Mouse (Mus musculus) brain, embryonic 14.5 days (tissue): Measurements from ENCODE around the gene Fam102b. TPM values are rescaled to one million over a fixed set of nuclear protein-coding genes. Genes with fewer than 3 reads are reported as not detected.

Source experiments
- DNase-seq: peaks from one replicate; pipeline ENCODE4 v3.0.0-alpha.2; 2011; ENCODE audit warnings: low read depth
- CTCF ChIP-seq: fragments of 200-500 bp; IDR thresholded peaks from 2 replicates; pipeline ENCODE4 v1.5.1; 2012; ENCODE audit warnings: inconsistent platforms, mild to moderate bottlenecking, moderate library complexity, borderline replicate concordance; ENCODE audit not compliant: insufficient read depth, insufficient read length; ENCODE audit errors: extremely low read depth
- POLR2A ChIP-seq: fragments of 200-500 bp; IDR thresholded peaks from 2 replicates; pipeline ENCODE4 v1.6.1; 2012; ENCODE audit warnings: mild to moderate bottlenecking, inconsistent platforms, borderline replicate concordance; ENCODE audit not compliant: poor library complexity, insufficient read depth, insufficient read length, severe bottlenecking; ENCODE audit errors: extremely low read depth
- polyA plus RNA-seq: library from polyadenylated mRNA; depleted of rRNA; stranded (reverse); fragments of >200 nt; gene quantifications from 2 replicates; pipeline ENCODE4 v1.2.3, GENCODE M21; 2012

The Fam102b gene
- polyA plus RNA-seq, 1 experiment, result 26.5 TPM

GRCm38 (mm10) chr3:109032306-109032705 lies 4.9 kb upstream of the Fam102b start:
- no peak for DNase-seq
- TF ChIP-seq CTCF, result no peak
- no peak for TF ChIP-seq POLR2A

GRCm38 (mm10) chr3:109031626-109032025 lies 4.2 kb upstream of the Fam102b start:
- no peak for DNase-seq
- TF ChIP-seq POLR2A (no peak), CTCF (no peak)

GRCm38 (mm10) chr3:109030817-109031216 lies 3.4 kb upstream of the Fam102b start:
- TF ChIP-seq POLR2A, result no peak
- no peak for TF ChIP-seq CTCF
- peak; percentile 45 for DNase-seq

GRCm38 (mm10) chr3:109029661-109030060 lies 2.3 kb upstream of the Fam102b start:
- DNase-seq, result no peak

GRCm38 (mm10) chr3:109026991-109027470 lies 376 bp downstream of the Fam102b start:
- TF ChIP-seq POLR2A (no peak), CTCF (no peak)
- DNase-seq, result peak; percentile 83

More at GRCm38 (mm10) chr3:109029661-109030060, 2.3 kb upstream of the Fam102b start:
- TF ChIP-seq CTCF (no peak), POLR2A (no peak)

- TF ChIP-seq CTCF, result no peak
- TF ChIP-seq POLR2A, result no peak
Measured at GRCm38 (mm10) chr3:109026462-109026990, 881 bp downstream of the Fam102b start.

GRCm38 (mm10) chr3:109025579-109025978 lies 1.8 kb downstream of the Fam102b start:
- peak; percentile 91 for DNase-seq
- TF ChIP-seq POLR2A (no peak), CTCF (peak; percentile 90; the same call in 1 of the 2 replicates)

More at GRCm38 (mm10) chr3:109026462-109026990, 881 bp downstream of the Fam102b start:
- peak; percentile 61 for DNase-seq

GRCm38 (mm10) chr3:109023066-109023465 lies 4.3 kb downstream of the Fam102b start:
- DNase-seq, result peak; percentile 75
- no peak for TF ChIP-seq CTCF
- no peak for TF ChIP-seq POLR2A

GRCm38 (mm10) chr3:109021720-109022516 lies 5.5 kb downstream of the Fam102b start:
- no peak for DNase-seq
- TF ChIP-seq CTCF (no peak), POLR2A (no peak)

- TF ChIP-seq CTCF (no peak), POLR2A (no peak)
- no peak for DNase-seq
Measured at GRCm38 (mm10) chr3:109018336-109018735, 9.1 kb downstream of the Fam102b start.

GRCm38 (mm10) chr3:109012595-109012994 lies 14.8 kb downstream of the Fam102b start:
- TF ChIP-seq CTCF (no peak), POLR2A (no peak)
- no peak for DNase-seq
